Mouse (Mus musculus) intestine, postnatal 0 days (tissue): ENCODE measurements at regions not wholly inside any gene's neighbourhood (a gene's known extent, or its start where the extent isn't known, plus 50 kb on each side); places are given as distances from the start of the nearest gene placed in this dataset.

Experiments
- ATAC-seq: fragments of 200-750 bp; cut with Nextera tagmentation; 2 replicates; pipeline ENCODE4 v1.8.0; 2017; ENCODE audit warnings: mild to moderate bottlenecking, moderate TSS enrichment, moderate library complexity
- H3K27ac ChIP-seq: fragments of 300-500 bp; sonication (generic); 2 replicates; pipeline ENCODE4 v1.5.1; 2014; ENCODE audit warnings: mild to moderate bottlenecking, low read depth, low read length, moderate library complexity
- H3K27me3 ChIP-seq: fragments of 300-500 bp; sonication (generic); replicated peaks from 2 replicates; pipeline ENCODE4 v1.6.1; 2014; ENCODE audit warnings: low read length, mixed read lengths; ENCODE audit not compliant: control insufficient read depth, insufficient read depth
- H3K36me3 ChIP-seq: fragments of 300-500 bp; sonication (generic); 2 replicates; pipeline ENCODE4 v1.6.1; 2014; ENCODE audit warnings: mild to moderate bottlenecking, moderate library complexity; ENCODE audit not compliant: control insufficient read depth, insufficient read depth
- H3K4me1 ChIP-seq: fragments of 300-500 bp; sonication (generic); replicated peaks from 2 replicates; pipeline ENCODE4 v1.6.1; 2014; ENCODE audit warnings: antibody characterized with exemption, low read length, mixed read lengths; ENCODE audit not compliant: control insufficient read depth, insufficient read depth
- H3K4me2 ChIP-seq: fragments of 300-500 bp; sonication (generic); replicated peaks from 2 replicates; pipeline ENCODE4 v1.6.1; 2014; ENCODE audit warnings: low read depth, mild to moderate bottlenecking, moderate library complexity
- H3K4me3 ChIP-seq: fragments of 300-500 bp; sonication (generic); 2 replicates; pipeline ENCODE4 v1.5.1; 2014; ENCODE audit warnings: low read depth, low read length
- H3K9ac ChIP-seq: fragments of 300-500 bp; sonication (generic); 2 replicates; pipeline ENCODE4 v1.6.1; 2014; ENCODE audit warnings: mild to moderate bottlenecking, low read depth, low read length
- H3K9me3 ChIP-seq: fragments of 300-500 bp; sonication (generic); 2 replicates; pipeline ENCODE4 v1.6.1; 2016; ENCODE audit warnings: mixed run types; ENCODE audit not compliant: control insufficient read depth
- CTCF ChIP-seq: sonication (generic); IDR thresholded peaks from 2 replicates; pipeline ENCODE4 v1.5.1; 2016; ENCODE audit warnings: low read depth, mild to moderate bottlenecking, control low read depth, antibody characterized with exemption, moderate library complexity
- WGBS: fragments of 180-500 bp; shearing (Covaris S2); extraction: QIAGEN DNeasy Blood & Tissue Kit; methylation state at CpG from one replicate; pipeline ENCODE4 v1.1.7; 2014; 5-methylcytosine and 5-hydroxymethylcytosine counted together

DNA sequence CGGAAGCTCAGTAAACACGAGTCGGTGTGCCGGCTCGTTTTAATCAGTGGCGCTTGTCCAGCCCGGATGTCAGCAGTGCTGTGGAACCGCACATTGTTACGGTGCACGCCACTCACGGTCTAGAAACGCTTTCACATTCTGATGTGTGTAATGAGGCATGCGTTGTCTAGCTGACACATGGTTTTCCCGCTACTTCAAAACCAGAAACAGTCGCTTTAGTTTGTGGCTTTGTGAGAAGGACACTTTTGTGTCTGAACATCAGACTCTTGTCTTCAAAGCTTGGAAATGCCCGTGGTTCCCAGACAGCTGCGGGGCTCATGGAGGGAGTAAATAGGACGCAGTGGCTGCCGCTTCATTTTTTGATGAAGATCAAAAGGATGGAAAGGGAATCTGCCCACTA, 77.0 kb upstream of the Lgr5 start:
- Histone ChIP-seq H3K4me1 (no peaks in the 10 kb centered on the region), H3K4me2 (no peak overlapping the region; the same call in 1 of the 2 replicates), H3K9me3 (no peaks in the 10 kb centered on the region), H3K4me3 (no peak overlapping the region), H3K36me3 (no peaks in the 10 kb centered on the region), H3K27ac (no peak overlapping the region), H3K27me3 (no peaks in the 10 kb centered on the region), H3K9ac (no peak overlapping the region)
- ATAC-seq, result no peak
- 63% methylated on average over 19 of the region's 19 CpGs for WGBS
- TF ChIP-seq CTCF, result no peak

DNA sequence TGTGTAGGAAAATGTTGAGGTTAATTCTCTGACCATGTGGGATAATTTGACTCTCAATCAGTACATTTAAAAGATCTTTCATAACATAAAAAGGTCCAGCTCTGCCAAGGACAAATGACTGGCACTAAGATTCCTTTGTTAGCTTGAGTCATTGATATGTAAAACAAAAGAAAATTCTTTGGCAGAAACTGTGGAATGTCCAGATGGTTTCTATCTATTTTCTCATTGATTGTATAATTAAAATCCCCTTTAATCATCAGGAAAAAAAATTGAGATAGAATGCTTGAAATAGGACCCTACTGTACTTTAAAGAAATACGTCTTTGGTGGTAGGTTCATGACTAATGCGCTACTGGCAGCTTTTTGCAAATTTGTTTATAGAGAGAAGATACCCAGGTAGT, 89.1 kb upstream of the Lgr5 start:
- Histone ChIP-seq H3K4me1 (no peaks in the 10 kb centered on the region), H3K27ac (no peak overlapping the region), H3K9me3 (no peaks in the 10 kb centered on the region), H3K4me3 (no peak overlapping the region), H3K9ac (no peak overlapping the region), H3K27me3 (no peaks in the 10 kb centered on the region), H3K4me2 (no peak overlapping the region), H3K36me3 (no peaks in the 10 kb centered on the region)
- no peak for ATAC-seq
- TF ChIP-seq CTCF, result no peak
- 92% methylated on average over 2 of the region's 2 CpGs for WGBS

GRCm38 (mm10) chr10:115681115-115681514, 93.5 kb upstream of the Lgr5 start:
- Histone ChIP-seq H3K4me3 (no peak overlapping the region), H3K27ac (no peak overlapping the region), H3K9me3 (no peaks in the 10 kb centered on the region), H3K36me3 (no peaks in the 10 kb centered on the region), H3K4me2 (no peak overlapping the region), H3K9ac (no peak overlapping the region), H3K27me3 (no peaks in the 10 kb centered on the region), H3K4me1 (no peaks in the 10 kb centered on the region)
- no peak for ATAC-seq
- TF ChIP-seq CTCF, result no peak
- 63% methylated on average over 6 of the region's 6 CpGs for WGBS

GRCm38 (mm10) chr10:115691939-115692338, 104.4 kb upstream of the Lgr5 start:
- no peak overlapping the region for H3K4me2 ChIP-seq
- no peak for TF ChIP-seq CTCF
- H3K9ac ChIP-seq, result no peak overlapping the region
- no peak for ATAC-seq
- no peaks in the 10 kb centered on the region for H3K27me3 ChIP-seq
- no peak overlapping the region for H3K27ac ChIP-seq
- H3K4me3 ChIP-seq, result no peak overlapping the region
- H3K36me3 ChIP-seq, result no peaks in the 10 kb centered on the region
- no peaks in the 10 kb centered on the region for H3K4me1 ChIP-seq
- 91% methylated on average over 4 of the region's 4 CpGs for WGBS
- H3K9me3 ChIP-seq, result no peaks in the 10 kb centered on the region

DNA sequence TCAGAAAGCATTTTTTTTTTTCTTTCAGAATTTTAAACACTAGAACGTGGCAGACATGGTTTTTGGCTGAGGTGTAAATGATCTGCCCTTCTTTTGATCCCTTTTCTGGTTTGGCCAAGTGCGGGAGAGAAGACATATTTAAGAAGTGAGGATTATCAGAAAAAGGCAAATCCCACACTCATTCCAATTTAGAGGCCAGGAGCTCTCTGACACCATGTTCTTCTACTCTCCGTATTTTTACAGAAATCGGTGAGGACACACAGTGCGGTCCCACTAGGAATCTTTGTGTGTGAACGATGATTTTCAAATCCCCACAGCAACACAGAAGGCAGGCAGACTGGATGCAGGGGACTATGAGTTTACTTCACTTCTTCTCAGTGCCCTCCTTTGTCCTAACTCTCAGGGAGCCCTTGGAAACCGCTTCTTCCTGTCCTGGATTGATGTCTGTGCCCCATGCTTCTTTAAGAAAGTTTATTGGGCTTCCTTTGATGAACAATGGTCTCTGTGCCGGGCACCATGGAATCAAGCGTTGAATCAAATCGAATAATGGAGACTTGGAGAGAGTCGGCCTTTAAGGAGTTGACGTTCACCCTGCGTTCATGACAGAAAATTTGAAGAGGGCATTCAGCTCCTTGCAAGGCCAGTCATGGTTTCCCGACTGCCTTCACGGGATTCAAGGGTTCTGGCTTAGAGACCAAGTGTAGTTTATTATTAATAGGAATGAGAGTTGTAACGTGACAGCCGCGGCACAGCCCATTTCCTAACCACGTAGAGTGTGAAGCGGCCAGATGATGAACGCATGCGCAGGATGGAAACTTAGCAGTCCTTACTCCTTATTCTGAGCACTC, 106.6 kb upstream of the Lgr5 start:
- no peak for ATAC-seq
- Histone ChIP-seq H3K9ac (no peak overlapping the region), H3K4me1 (no peaks in the 10 kb centered on the region), H3K4me2 (no peak overlapping the region), H3K27ac (no peak overlapping the region), H3K4me3 (no peak overlapping the region), H3K9me3 (no peaks in the 10 kb centered on the region), H3K36me3 (no peaks in the 10 kb centered on the region), H3K27me3 (no peaks in the 10 kb centered on the region)
- no peak for TF ChIP-seq CTCF
- 90% methylated on average over 22 of the region's 22 CpGs for WGBS

DNA sequence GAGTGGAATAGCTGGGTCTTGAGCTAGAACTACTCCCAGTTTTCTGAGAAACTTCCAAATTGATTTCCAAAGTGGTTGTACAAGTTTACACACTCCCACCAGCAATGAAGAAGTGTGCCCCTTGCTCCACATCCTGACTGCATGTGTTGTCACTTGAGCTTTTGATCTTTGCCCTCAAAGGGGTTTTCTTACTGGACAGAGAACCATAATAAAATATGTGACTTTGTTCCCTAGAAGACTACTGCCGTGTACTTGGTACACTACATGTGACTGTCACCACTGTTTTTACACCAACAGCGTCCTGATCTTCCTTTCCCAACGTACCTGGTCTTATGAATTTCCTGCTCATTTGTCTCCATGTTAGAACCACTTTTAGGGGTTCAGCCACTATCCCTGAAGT, 114.3 kb upstream of the Tspan8 start:
- ATAC-seq, result peak; percentile 82
- H3K36me3 ChIP-seq, result no peaks in the 10 kb centered on the region
- H3K27me3 ChIP-seq, result no peaks in the 10 kb centered on the region
- WGBS, result 36% methylated on average over 3 of the region's 3 CpGs
- no peak overlapping the region for H3K27ac ChIP-seq
- no peak overlapping the region for H3K9ac ChIP-seq
- no peak overlapping the region for H3K4me3 ChIP-seq
- no peak overlapping the region for H3K4me2 ChIP-seq
- H3K9me3 ChIP-seq, result no peaks in the 10 kb centered on the region
- H3K4me1 ChIP-seq, result 0 out of 2 replicates have a peak, but pooled peaks cover 5% of the 10 kb centered on the region
- no peak for TF ChIP-seq CTCF

- no peaks in the 10 kb centered on the region for H3K36me3 ChIP-seq
- no peaks in the 10 kb centered on the region for H3K4me1 ChIP-seq
- TF ChIP-seq CTCF, result no peak
- no peak overlapping the region for H3K9ac ChIP-seq
- no peak overlapping the region; the same call in 1 of the 2 replicates for H3K4me2 ChIP-seq
- no peak overlapping the region for H3K27ac ChIP-seq
- no peaks in the 10 kb centered on the region for H3K27me3 ChIP-seq
- no peak overlapping the region for H3K4me3 ChIP-seq
- H3K9me3 ChIP-seq, result no peaks in the 10 kb centered on the region
- ATAC-seq, result no peak
- WGBS, result 57% methylated on average over 14 of the region's 14 CpGs
Measured at GRCm38 (mm10) chr10:115708623-115709022, 108.0 kb upstream of the Tspan8 start.
